Comparison of ENCODE assay signal across 8 mouse cellular contexts in the genomic region with DNA sequence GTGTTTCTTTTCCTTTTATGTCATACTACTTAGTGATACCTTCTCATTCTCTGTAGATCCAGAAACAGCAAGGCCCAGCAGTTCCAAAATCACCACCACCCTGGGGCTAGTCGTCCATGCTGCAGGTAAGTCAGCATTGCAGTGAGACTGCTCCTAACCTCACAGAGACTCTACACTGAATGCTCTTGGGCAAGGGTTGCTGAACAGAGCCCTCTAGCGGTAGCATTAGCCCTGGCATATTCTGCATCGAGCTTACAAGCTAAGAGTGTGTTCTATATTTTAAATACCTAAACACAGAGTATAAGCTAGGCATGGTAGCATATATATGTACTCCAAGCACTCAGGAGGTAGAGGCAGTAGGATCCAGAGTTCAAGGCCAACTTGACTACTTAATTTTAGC. TPM values are rescaled to one million over a fixed set of nuclear protein-coding genes. Genes with fewer than 3 reads are reported as not detected.
DNase-seq lines count a peak whose midpoint lies in the region; ATAC-seq and TF ChIP-seq lines count a peak whose summit lies in the region.

No protein-coding gene starts in this region.

- 17% methylated on average over 3 of the region's 3 CpGs for WGBS in forebrain, embryonic 16.5 days
- 15% methylated on average over 3 of the region's 3 CpGs for WGBS in forebrain, embryonic 15.5 days
- 14% methylated on average over 3 of the region's 3 CpGs for WGBS in lung, embryonic 16.5 days
- WGBS in small intestine, adult 2 months: 5% methylated on average over 3 of the region's 3 CpGs

- H3K79me3 ChIP-seq in C2C12 (ENCODE audit: low read depth): no peaks in the 10 kb centered on the region

- H3K9me3 ChIP-seq in forebrain, embryonic 16.5 days (ENCODE audit: control insufficient read depth, low read length): no peaks in the 10 kb centered on the region
- H3K9me3 ChIP-seq in forebrain, embryonic 15.5 days: no peaks in the 10 kb centered on the region
- no peaks in the 10 kb centered on the region for H3K9me3 ChIP-seq in lung, embryonic 16.5 days (ENCODE audit: control insufficient read depth, low read length)

- H3ac ChIP-seq in C2C12 (ENCODE audit: control insufficient read depth, insufficient read length, low read depth): no peak overlapping the region

- H3K9ac ChIP-seq in forebrain, embryonic 16.5 days (replicated peaks; ENCODE audit: low read depth, low read length): no peak overlapping the region
- H3K9ac ChIP-seq in forebrain, embryonic 15.5 days (replicated peaks): no peak overlapping the region
- H3K9ac ChIP-seq in lung, embryonic 16.5 days (ENCODE audit: low read length): no peak overlapping the region

- peak; percentile 12; the same call in 1 of the 2 replicates for ATAC-seq in forebrain, embryonic 16.5 days
- ATAC-seq in forebrain, embryonic 15.5 days (replicated peaks): no peak
- ATAC-seq in lung, embryonic 16.5 days (ENCODE audit: low read depth): peak; percentile 41; the same call in 1 of the 2 replicates

- peak; percentile 32 for TF ChIP-seq CTCF in C2C12 (IDR thresholded peaks at IDR 0.05; ENCODE audit: control insufficient read depth, insufficient read depth, insufficient read length)
- TF ChIP-seq CTCF in brain, embryonic 14.5 days (IDR thresholded peaks at IDR 0.05; ENCODE audit: borderline replicate concordance, extremely low read depth, insufficient read depth, insufficient read length): peak; percentile 79
- peak; percentile 64; the same call in 1 of the 2 replicates for TF ChIP-seq CTCF in small intestine, adult 2 months (IDR thresholded peaks at IDR 0.05; ENCODE audit: extremely low read depth, insufficient read length, insufficient replicate concordance, low read depth, low read length)

- no peak overlapping the region for H3K4me2 ChIP-seq in forebrain, embryonic 16.5 days (ENCODE audit: low read length)
- no peak overlapping the region for H3K4me2 ChIP-seq in forebrain, embryonic 15.5 days (replicated peaks)
- H3K4me2 ChIP-seq in lung, embryonic 16.5 days (ENCODE audit: low read depth, low read length): no peak overlapping the region

- no peaks in the 10 kb centered on the region for H3K4me1 ChIP-seq in forebrain, embryonic 16.5 days (replicated peaks; ENCODE audit: control insufficient read depth, insufficient read depth, low read length)
- H3K4me1 ChIP-seq in forebrain, embryonic 15.5 days: no peaks in the 10 kb centered on the region
- no peaks in the 10 kb centered on the region for H3K4me1 ChIP-seq in lung, embryonic 16.5 days (replicated peaks; ENCODE audit: control insufficient read depth, insufficient read depth, low read length)
- no peaks in the 10 kb centered on the region for H3K4me1 ChIP-seq in small intestine, adult 2 months (ENCODE audit: control insufficient read depth, insufficient read depth, insufficient read length, low read length)

- H3K79me2 ChIP-seq in C2C12 (ENCODE audit: control insufficient read depth, insufficient read depth): no peaks in the 10 kb centered on the region

- no peak overlapping the region for H3K4me3 ChIP-seq in forebrain, embryonic 16.5 days (replicated peaks; ENCODE audit: low read length)
- H3K4me3 ChIP-seq in forebrain, embryonic 15.5 days: no peak overlapping the region
- H3K4me3 ChIP-seq in C2C12 (ENCODE audit: insufficient read depth, poor library complexity, severe bottlenecking): no peak overlapping the region
- H3K4me3 ChIP-seq in lung, embryonic 16.5 days (ENCODE audit: low read length): no peak overlapping the region
- no peak overlapping the region for H3K4me3 ChIP-seq in small intestine, adult 2 months (ENCODE audit: low read depth, low read length)

- H3K27ac ChIP-seq in forebrain, embryonic 16.5 days (ENCODE audit: low read length): no peak overlapping the region
- H3K27ac ChIP-seq in forebrain, embryonic 15.5 days (replicated peaks): no peak overlapping the region
- no peak overlapping the region for H3K27ac ChIP-seq in lung, embryonic 16.5 days (ENCODE audit: low read length)
- H3K27ac ChIP-seq in small intestine, adult 2 months (ENCODE audit: insufficient read depth, low read depth, low read length): no peak overlapping the region

- DNase-seq in brain, embryonic 14.5 days (ENCODE audit: low read depth): peak; percentile 80
- DNase-seq in forelimb bud, embryonic 11.5 days (ENCODE audit: low read depth, low spot score): peak; percentile 43
- DNase-seq in layer of hippocampus, adult 11-12 months (ENCODE audit: low spot score): peak; percentile 69

- peaks cover 18% of the 10 kb centered on the region for H3K36me3 ChIP-seq in forebrain, embryonic 16.5 days (ENCODE audit: control insufficient read depth, insufficient read depth)
- peaks cover 30% of the 10 kb centered on the region for H3K36me3 ChIP-seq in forebrain, embryonic 15.5 days
- peaks cover 30% of the 10 kb centered on the region for H3K36me3 ChIP-seq in C2C12 (ENCODE audit: control insufficient read depth, insufficient read depth)
- peaks cover 12% of the 10 kb centered on the region for H3K36me3 ChIP-seq in lung, embryonic 16.5 days (ENCODE audit: control insufficient read depth, insufficient read depth, low read length)
- peaks cover 49% of the 10 kb centered on the region for H3K36me3 ChIP-seq in small intestine, adult 2 months (ENCODE audit: control insufficient read depth, insufficient read depth, low read length)

- H3K27me3 ChIP-seq in forebrain, embryonic 16.5 days (replicated peaks; ENCODE audit: control insufficient read depth, insufficient read depth, low read length): no peaks in the 10 kb centered on the region
- H3K27me3 ChIP-seq in forebrain, embryonic 15.5 days: no peaks in the 10 kb centered on the region
- no peaks in the 10 kb centered on the region for H3K27me3 ChIP-seq in C2C12 (ENCODE audit: control insufficient read depth, insufficient read depth, insufficient read length)
- H3K27me3 ChIP-seq in lung, embryonic 16.5 days (ENCODE audit: control insufficient read depth, insufficient read depth, low read depth, low read length): no peaks in the 10 kb centered on the region
- no peaks in the 10 kb centered on the region for H3K27me3 ChIP-seq in small intestine, adult 2 months (ENCODE audit: control insufficient read depth, insufficient read depth, low read length)

- no peak for TF ChIP-seq POLR2A in brain, embryonic 14.5 days (IDR thresholded peaks at IDR 0.05; ENCODE audit: borderline replicate concordance, extremely low read depth, insufficient read depth, insufficient read length, poor library complexity, severe bottlenecking)
- no peak for TF ChIP-seq POLR2A in small intestine, adult 2 months (IDR thresholded peaks at IDR 0.05; ENCODE audit: low read depth, low read length)

TF ChIP-seq in C2C12, 6 proteins besides CTCF, POLR2A, EP300 and RAD21:
- no peak for TF ChIP-seq MYOG (IDR thresholded peaks at IDR 0.05; ENCODE audit: control insufficient read depth, extremely low read depth, insufficient read length)
- TF ChIP-seq MAX (IDR thresholded peaks at IDR 0.05): no peak
- TF ChIP-seq MYOD1 (IDR thresholded peaks at IDR 0.05; ENCODE audit: control insufficient read depth, insufficient read length, low read depth): no peak
- no peak for TF ChIP-seq FOSL1 (IDR thresholded peaks at IDR 0.05; ENCODE audit: insufficient read depth, low read length, poor library complexity, severe bottlenecking)
- no peak for TF ChIP-seq CEBPB (IDR thresholded peaks at IDR 0.05; ENCODE audit: low read depth)
- TF ChIP-seq USF1 (IDR thresholded peaks at IDR 0.05; ENCODE audit: low read depth): no peak

RNA-seq across cellular contexts. Expression of a gene that starts 19.2 kb away (rescaled TPM):
- 0.63 and 1.5 TPM in 2 replicates for polyA plus RNA-seq in forebrain, embryonic 16.5 days (2015; fragmentation: Nextera tagmentation; extraction: Ambion mirVana)
- 0.46 and 0.89 TPM in 2 replicates for polyA plus RNA-seq in forebrain, embryonic 15.5 days (2015; fragmentation: Nextera tagmentation; extraction: Ambion mirVana)
- 0.01 TPM for polyA plus RNA-seq in C2C12 (2012; fragmentation: generic; extraction: Trizol)
- 2.0 and 3.5 TPM in 2 replicates for polyA plus RNA-seq in brain, embryonic 14.5 days (2012; rRNA removed)
- 3.6 and 4.1 TPM in 2 replicates for polyA plus RNA-seq in lung, embryonic 16.5 days (2015; fragmentation: Nextera tagmentation; extraction: Ambion mirVana)
- polyA plus RNA-seq in small intestine, adult 2 months (2012; rRNA removed): 0.23 and 0.41 TPM in 2 replicates

RNA-seq across cellular contexts. Expression of a gene that starts 29.0 kb away (rescaled TPM):
- 293 and 335 TPM in 2 replicates for polyA plus RNA-seq in forebrain, embryonic 16.5 days (2015; fragmentation: Nextera tagmentation; extraction: Ambion mirVana)
- polyA plus RNA-seq in forebrain, embryonic 15.5 days (2015; fragmentation: Nextera tagmentation; extraction: Ambion mirVana): 315 and 344 TPM in 2 replicates
- 328 TPM for polyA plus RNA-seq in C2C12 (2012; fragmentation: generic; extraction: Trizol)
- polyA plus RNA-seq in brain, embryonic 14.5 days (2012; rRNA removed): 317 and 398 TPM in 2 replicates
- 272 and 278 TPM in 2 replicates for polyA plus RNA-seq in lung, embryonic 16.5 days (2015; fragmentation: Nextera tagmentation; extraction: Ambion mirVana)
- 8.7 and 9.8 TPM in 2 replicates for polyA plus RNA-seq in small intestine, adult 2 months (2012; rRNA removed)

RNA-seq across cellular contexts. Expression of a gene that starts 29.5 kb away (rescaled TPM):
- 29.1 and 30.6 TPM in 2 replicates for polyA plus RNA-seq in forebrain, embryonic 16.5 days (2015; fragmentation: Nextera tagmentation; extraction: Ambion mirVana)
- polyA plus RNA-seq in forebrain, embryonic 15.5 days (2015; fragmentation: Nextera tagmentation; extraction: Ambion mirVana): 25.4 and 26.0 TPM in 2 replicates
- 12.8 TPM for polyA plus RNA-seq in C2C12 (2012; fragmentation: generic; extraction: Trizol)
- 33.4 and 38.2 TPM in 2 replicates for polyA plus RNA-seq in brain, embryonic 14.5 days (2012; rRNA removed)
- polyA plus RNA-seq in lung, embryonic 16.5 days (2015; fragmentation: Nextera tagmentation; extraction: Ambion mirVana): 30.2 and 30.4 TPM in 2 replicates
- 50.2 and 80.9 TPM in 2 replicates for polyA plus RNA-seq in small intestine, adult 2 months (2012; rRNA removed)

Comparison
In these comparisons a context has a peak if more than half of its experiments do, and no peak if none do; other contexts are left out.
1. RNA of a gene that starts 29.0 kb away (polyA plus RNA-seq): 293 to 335 TPM in forebrain, embryonic 16.5 days, 328 TPM in C2C12 (single experiment), 317 to 398 TPM in brain, embryonic 14.5 days, 315 to 344 TPM in forebrain, embryonic 15.5 days and 272 to 278 TPM in lung, embryonic 16.5 days; 8.7 to 9.8 TPM in small intestine, adult 2 months; every median in the first group is over 10 times any median in the second.
2. Peak in every context shown above with its lines, with median percentiles within 50 percentile points of each other: CTCF ChIP-seq and DNase-seq.